Mouse (Mus musculus) telencephalon, adult 2 months (tissue): ENCODE results near the gene Gm20489.

Experiments used
- DNase-seq: peaks from one replicate; pipeline ENCODE4 v3.0.0-alpha.2; 2011; ENCODE audit warnings: low read depth, low spot score

The Gm20489 gene

GRCm38 (mm10) chrX:101260441-101261325 is 8.1 kb downstream of the Gm20489 start:
- no peak for DNase-seq

- DNase-seq = no peak
Measured at GRCm38 (mm10) chrX:101256603-101257002, 12.2 kb downstream of the Gm20489 start.

- DNase-seq = no peak
Measured at GRCm38 (mm10) chrX:101254740-101255139, 14.1 kb downstream of the Gm20489 start.

DNA sequence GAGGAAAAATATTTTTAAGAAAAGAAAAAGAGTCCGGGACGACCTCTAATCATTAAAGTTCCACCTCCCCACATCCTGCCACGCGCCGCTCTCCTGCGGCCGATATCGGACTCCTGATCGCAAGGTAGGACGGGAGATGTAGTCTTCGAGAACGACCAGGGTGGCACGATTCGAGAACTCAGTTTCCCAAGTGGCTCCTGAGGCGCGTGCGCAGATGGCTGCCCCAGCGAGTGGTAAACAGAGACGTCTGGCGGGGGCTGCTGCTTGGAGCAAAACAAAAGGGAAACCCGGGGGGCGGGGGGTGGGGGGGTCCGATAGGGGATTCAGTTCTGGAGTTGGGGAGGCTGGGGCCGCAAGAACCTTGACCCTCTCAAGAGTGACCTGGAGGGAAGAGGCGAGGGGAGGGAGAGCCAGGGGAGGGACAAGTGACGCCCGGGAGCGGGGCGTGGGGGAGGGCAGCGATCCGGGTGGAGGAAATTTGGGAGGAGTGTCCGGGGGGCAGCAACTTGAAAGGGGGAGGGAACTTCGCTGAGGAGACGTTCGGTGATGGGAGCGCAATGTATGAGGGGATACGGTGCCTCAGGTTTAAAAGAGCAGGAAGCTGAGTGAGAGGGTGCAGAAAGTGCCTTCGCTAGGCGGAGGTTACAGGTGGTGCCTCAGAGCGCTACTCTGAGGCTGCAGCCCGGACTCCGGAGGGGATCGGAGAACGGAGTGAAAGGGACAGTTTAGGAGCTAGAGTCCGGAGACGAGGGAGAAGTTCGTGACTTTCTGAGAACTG is 14.7 kb downstream of the Gm20489 start, which contains the start of gene Foxo4:
Gene Foxo4, plus strand, starts transcription at position 577 of the 778 bp plus-strand sequence.
- DNase-seq = peak; percentile 89

DNA sequence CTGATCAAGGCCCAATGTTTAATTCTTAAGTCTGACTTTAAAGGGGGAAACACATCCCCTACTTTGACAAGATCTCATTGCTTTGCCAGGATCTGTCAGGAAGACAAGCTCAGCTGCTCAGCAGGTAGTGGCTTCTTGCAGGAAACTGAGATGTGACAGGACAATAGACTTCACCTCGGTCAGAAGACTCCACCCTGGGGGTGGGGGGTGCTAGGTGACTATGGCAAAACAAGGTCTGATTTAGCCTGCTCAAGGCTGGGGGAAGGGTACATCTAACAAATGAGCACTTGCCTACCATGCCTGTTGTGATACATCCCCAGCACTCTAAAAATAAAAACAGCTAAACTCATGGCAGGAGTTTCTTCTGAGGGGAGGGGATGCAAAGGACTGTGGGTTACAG is 23.8 kb downstream of the Gm20489 start:
- DNase-seq = no peak

DNA sequence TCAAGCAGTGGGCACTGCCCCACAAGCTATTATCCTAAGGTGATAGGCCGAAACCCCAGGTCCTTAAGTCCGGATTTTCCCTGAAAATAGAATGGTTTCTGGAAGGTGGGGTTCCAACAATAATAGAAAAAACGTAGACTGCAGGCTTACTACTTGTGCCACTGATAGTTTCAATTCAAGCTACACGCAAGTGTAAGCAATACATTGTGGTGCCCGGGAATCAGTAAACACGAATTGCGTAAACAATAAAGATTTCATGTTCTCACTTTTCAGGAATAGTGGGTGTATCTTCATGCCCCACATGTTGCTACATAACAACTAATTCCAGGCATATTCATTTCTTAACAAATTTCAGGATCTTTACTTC is 46.0 kb downstream of the Gm20489 start:
- no peak for DNase-seq

DNA sequence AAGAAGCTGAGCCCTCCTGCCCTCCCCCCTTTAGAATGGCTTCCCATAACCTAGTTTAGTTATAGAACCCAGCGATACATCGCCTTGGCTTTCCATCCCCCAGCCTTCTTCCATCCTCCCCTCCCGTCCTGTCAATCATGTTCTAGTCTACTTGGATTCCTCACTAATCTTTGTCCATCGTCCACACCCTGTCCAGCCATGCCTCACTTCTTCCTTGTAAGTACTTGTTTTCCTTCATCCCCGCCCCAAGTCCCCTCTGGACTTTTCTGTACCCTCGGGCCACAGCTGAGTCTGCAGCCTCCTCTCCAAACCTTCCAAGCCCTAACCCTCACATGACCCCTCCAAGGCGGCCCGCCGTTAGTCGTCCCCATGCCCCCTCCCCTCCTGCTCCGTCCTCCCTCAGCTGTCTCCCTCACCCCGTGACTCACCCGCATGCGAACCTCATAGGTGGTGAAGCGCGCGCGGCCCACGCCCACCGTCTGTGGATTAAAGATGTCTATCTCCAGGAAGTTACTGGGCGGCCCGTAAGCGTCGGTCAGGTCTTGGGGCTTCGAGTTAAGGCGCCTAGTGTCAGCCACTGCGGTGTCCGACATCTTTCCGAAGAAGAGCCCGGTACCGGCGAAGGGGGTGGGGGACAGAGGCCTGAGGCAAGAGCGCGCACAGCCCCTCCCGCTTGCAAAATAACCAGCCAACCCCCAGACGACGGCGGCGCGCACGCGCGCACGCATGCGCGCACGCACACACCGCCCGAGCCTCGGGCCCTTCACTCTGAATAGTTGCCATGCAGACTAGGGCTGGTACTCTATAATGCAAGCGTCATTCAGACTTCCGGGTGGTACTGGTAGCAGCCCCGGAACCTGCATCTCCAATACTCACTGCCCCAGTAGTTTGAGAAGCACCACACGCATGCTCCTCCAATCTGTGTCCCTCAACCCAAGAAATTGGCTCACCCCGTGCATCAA is 46.7 kb downstream of the Gm20489 start, which contains the start of gene Snx12:
Gene Snx12, minus strand, starts transcription at position 730 of the 962 bp plus-strand sequence.
- DNase-seq = peak; percentile 93
